Mouse (Mus musculus) neutrophil, adult 5-6 weeks (primary cell): Measurements from ENCODE around the gene Ift140. TPM values are rescaled to one million over a fixed set of nuclear protein-coding genes. Genes with fewer than 3 reads are reported as not detected.
A peak's percentile ranks its signal among the peaks of the same experiment; 100 is the strongest.

Source experiments
- ATAC-seq: fragments of 151-379, 151-347 bp; 2 replicates; pipeline ENCODE4 v1.8.0; 2017; ENCODE audit warnings: mild to moderate bottlenecking, moderate TSS enrichment; ENCODE audit not compliant: insufficient number of reproducible peaks, poor library complexity, low FRiP score, severe bottlenecking; ENCODE audit errors: extremely low read depth
- total RNA-seq: library from RNA; stranded (forward); fragments of 200-1000 nt; gene quantifications from 2 replicates; pipeline ENCODE4 v1.2.3, GENCODE M21; 2017

Gene Ift140
- total RNA-seq = 40.9 and 48.3 TPM in 2 replicates

DNA sequence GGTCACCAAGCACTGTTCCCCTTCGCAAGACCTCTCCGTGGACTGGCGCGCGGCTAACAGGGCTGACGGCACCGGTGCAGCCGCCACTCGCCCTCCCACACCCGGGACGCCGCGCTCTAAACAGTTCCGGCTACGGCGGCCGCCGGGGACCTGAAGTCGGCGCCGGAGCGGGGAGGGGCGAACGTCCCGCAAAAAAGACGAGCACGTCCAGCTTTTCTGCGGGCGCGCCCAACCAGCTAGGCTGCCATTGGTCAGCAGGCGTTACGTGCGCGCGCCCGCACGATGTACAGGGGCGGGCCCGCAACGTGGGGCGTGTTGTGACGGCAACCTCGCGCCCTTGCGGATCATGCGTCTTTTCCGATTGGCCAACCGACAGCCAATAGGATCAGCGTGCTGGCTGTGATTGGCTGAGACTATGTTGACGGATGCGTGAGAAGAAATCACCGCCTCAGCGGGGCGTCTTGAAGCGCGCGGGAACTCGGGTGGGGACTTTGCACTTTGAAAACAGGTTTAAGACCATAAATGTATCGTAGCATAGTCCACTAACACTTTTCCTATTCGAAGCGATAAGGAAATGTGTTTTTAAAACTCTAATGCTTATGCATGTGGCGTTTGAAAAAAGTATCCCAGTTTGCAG lies at the start of gene Ift140, which contains the start of gene Cramp1l:
TSS of gene Ift140 (plus strand) at position 431 of the 637 bp plus-strand sequence.
TSS of gene Cramp1l (minus strand) at position 134 of the 637 bp plus-strand sequence.
- peak; percentile 91 for ATAC-seq

DNA sequence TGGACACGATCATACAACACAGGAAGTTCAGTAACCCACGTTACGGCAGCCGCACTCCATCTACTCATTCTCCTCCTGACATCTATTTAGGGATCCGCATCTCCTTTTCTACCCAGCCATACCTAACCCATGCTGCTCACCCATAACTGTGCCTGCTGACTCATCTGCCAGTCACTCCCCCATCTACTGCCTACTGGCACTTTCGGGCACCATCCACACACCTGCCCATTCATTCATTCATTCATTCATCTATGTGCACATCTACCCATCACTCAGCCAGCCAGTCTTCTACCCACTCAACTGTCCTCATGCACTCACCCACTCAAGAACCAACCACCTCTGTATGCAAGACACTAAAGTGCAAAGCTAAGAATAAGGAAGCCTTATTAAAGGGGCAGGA lies 28.7 kb upstream of the Ift140 start:
- no peak for ATAC-seq

DNA sequence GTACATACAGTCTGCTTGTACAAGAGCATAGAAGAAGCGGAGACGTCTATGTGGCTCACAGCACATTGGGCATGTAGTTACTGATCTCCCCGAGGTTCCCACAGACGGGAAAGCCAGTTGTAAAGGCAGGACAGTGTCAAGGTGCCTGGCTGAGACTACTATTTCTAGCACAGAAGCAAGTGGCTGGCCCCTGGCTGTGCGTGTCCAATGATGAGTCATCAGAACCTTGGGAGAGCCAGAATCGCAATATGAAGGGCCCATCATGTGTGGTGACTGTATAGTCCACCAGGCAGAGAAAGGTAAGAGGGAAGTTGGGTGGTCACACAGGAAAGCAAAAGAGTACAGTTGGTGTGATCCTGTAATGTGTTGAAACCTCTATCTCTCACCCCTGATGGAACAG lies 21.2 kb upstream of the Ift140 start:
- no peak for ATAC-seq

DNA sequence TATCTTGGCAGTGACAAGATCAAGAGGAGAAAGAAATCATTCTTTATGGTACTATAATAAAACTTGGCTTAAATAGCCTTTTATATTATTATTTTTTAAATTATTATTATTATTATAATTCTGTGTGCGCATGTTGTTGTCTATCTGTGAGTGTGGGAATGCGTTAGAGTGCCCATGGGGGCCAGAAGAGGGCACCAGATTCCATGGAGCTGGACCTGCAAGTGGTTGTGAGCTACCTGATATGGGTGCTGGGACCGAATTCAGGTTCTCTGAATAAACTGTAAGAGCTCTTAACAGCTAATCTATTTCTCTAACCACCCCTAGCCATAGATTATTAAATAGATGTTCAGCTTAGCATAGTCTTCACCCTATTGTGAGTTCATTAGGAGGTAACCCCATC lies 10.8 kb upstream of the Ift140 start:
- no peak for ATAC-seq

DNA sequence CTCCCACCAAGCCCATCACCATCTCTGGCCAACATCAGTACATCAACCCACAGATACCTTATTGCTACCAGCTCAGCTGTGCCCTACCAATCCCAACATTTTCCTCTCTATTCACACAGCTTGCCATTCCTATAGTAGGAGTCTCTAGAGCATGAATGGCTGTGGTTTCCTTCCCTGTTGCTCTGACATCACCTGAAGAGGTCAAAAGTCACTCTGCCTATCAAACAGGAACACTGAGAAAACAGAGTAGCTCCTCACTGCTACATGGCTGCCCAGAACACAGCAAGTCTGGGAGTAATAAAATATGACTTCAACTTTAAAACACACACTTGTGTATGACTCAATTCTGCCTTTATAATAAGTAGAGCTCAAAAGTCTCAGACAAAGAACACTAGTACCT lies 8.4 kb upstream of the Ift140 start:
- no peak for ATAC-seq

DNA sequence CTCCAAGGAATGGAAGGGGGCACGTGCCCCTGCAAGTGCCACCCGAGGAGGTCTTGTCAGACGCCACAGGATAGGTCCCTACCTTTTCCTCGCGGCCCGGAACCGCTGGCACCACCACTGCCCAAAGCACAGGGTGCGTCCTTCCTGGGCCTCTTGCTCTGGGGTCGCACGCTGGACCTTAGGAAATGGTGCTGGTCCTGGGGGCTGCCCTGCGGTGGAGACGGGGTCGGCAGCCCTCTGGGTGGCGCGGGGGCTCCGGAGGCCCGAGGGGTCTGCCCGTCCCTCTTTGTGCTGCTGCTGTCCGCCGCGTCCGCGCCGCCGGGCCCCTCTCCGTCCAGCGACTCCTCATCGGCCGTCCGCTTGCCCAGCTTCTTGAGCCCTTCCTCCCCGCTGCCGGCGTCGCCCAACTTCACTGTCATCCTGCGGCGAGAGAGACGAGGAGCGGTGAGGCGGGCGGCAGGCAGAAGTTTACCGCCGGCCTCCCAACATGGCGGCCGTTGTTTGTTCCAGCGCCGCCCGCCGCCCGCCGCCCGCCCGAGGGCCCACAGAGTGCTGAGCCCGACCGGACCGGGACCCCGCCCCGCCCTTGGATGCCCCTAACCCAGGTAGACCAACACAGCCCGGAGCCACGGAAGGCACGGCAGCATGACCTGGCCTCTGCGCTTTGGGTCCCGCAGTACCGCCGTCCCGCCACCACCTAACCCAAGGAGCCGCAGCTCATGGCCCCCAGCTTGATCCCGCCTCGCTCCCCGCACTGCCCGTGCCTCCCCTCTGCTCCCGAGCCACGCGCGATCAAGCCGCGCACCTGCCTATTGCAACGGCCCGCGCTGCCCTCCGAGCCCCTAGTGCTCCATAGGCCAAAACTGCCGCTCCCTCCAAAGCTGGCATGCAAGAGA lies 2.0 kb upstream of the Ift140 start:
- 0 out of 2 replicates have a peak, but pooled peaks have one; percentile 6 for ATAC-seq

DNA sequence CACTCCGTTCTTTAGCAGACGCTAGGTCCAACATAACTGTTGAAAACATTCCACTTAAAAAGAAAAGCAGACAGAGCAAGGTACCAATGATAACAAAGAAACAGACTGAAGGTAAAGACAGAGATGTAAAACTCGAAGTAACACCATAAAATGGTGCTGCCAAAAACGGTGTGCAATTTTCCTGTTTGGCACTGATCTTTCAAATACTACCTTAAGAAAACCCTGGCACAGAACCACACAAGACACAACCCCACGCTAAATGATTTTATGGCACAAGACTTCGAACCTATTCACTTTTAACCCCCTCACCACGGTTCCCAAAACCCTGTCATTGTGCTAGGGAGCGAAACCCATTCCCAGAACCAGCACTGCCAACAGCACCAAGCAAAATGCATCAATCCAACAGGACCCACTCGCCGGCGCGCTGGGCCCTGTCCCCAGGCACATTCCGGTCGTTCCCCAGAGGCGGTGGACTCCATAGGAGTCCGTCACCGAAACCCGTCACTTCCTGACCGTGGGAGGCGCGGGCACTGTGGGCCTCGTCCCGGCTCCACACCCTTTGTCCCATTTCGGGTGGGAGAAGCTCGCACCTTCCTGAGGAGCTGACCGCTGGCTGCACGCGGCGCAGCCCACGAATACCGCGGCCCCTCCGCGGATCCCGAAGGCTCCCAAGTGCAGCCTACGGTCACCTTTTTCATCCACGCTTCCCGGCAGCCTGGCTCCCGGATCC lies 879 bp upstream of the Ift140 start:
- no peak for ATAC-seq

DNA sequence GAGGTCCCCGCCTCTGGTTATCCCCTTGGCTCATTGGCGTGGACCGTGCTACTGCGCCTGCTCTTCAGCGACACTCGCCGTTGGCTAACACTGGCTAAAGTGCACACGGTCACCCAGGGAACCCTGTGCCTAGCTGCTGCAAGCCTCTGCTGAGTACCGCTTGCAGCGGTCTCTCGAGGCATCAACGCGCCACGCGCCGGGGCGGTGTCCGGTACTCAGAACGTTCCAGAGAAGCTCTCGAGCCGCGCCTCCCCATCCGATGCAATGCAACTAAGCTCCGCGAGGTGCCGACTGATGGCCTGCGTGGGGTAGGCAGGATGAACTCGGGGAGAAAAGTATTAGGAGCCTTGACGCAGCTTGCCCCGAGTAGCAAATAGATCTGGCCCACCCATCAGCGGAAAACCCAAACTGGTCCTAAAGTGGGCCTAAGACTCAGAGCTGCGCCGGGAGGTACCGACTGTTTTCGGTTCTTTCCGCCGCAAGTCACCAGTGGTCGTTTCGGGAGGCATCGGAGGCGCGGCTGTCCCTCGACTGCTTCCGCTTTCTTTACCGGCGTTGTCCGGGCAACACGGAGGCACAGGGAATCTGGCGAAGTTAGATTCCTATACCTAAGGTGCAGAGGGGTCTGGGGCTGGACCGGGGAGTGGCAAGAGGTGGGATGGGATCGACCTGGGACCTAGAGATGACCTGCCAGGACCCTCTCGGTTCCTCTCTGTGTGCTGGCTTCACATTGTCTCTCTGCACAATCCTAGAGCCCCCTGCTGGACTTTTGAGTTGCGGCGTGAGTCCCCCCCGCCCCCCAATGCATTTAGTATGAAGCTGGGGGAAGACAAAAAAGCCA lies 627 bp downstream of the Ift140 start:
- peak; percentile 18; the same call in 1 of the 2 replicates for ATAC-seq

DNA sequence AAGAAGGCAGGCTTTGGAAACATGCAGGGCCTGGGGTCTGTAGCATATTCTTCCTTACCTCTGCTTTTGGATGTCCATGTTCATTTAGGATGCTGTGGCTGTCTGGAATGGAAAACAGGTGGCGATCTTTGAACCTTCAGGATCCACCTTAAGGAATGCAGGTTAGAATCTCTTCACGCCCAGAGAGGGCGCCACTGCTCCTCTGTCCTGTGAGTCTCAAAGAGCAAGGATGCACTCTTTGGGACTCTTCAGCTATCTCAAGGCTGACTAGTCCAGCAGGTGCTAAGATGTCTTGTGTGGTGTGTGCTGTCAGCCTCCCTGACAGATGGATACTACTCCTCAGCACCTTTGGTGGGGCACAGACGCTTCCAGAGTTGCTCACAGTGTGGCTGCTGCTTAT lies 20.3 kb downstream of the Ift140 start:
- peak; percentile 56; the same call in 1 of the 2 replicates for ATAC-seq

DNA sequence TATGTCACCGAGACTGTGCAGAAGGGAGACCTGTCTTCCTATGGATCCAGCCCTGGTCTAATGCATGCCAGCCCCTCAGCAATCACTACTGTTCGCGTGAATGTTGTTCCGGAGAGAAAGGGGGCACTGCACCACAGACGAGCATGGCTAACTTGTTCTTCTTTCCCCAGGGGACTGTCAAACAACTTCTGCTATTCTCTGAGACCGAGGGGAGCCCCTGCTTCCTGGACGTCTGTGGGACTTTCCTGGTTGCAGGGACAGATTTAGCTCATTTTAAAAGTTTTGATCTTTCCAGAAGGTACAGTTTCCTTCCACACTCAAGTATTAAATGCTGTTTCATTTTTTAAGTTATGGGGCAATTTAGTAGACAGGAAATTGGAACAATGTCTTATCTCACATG lies 29.0 kb downstream of the Ift140 start:
- peak; percentile 76 for ATAC-seq

DNA sequence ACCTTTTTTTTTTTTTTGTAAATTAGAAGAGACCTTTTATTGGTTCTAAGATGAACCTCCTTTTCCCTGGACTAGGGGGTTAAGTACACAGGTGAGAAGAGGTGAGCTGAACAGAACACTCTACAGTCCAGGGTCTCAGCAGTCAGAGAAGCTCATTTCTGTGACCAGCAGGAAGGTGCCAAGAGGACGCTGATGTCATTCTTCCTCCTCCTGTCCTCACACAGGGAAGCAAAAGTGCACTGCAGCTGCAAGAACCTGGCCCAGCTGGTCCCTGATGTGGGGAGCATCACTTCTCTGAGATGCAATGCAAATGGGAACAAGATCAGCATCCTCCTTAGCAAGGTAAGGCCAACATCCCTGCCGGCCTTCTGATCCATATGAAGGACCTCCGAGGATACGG lies 29.4 kb downstream of the Ift140 start:
- peak; percentile 10; the same call in 1 of the 2 replicates for ATAC-seq

DNA sequence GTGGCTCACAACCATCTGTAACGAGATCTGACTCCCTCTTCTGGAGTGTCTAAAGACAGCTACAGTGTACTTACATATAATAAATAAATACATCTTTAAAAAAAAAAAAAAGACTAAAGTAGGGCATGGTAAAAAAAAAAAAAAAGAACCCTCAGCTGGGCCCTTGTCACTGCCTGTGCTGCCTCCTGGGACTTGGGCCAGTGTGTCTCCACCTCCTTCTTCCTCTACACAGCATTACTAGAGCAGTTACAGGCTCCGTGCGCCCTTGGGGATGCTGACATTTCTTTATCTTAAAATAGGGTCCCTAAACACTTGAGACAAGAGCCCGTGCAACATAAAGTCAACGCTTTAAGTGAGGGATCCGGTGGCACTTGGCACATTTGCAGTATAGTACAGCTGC lies 31.3 kb downstream of the Ift140 start:
- ATAC-seq = 0 out of 2 replicates have a peak, but pooled peaks have one; percentile 29

DNA sequence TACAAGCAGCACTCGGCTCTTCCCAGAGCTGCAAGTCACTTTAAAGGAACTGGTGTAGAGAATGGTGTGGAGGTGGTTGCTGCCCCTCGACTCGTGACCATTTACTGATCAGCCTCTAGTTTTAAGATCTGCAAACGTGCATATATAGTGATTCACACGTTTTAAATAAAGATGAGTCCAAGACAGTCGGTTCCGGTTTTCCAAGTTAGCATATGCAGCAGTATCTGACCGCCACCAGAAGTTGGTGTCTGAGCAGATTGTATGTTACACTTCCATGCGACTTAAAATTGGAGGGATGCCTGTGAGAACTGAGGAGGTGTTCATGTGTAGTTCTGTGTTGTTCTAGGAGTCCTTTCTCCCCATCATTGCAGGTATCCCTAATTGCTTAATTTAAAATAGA lies 37.4 kb downstream of the Ift140 start:
- ATAC-seq = no peak

DNA sequence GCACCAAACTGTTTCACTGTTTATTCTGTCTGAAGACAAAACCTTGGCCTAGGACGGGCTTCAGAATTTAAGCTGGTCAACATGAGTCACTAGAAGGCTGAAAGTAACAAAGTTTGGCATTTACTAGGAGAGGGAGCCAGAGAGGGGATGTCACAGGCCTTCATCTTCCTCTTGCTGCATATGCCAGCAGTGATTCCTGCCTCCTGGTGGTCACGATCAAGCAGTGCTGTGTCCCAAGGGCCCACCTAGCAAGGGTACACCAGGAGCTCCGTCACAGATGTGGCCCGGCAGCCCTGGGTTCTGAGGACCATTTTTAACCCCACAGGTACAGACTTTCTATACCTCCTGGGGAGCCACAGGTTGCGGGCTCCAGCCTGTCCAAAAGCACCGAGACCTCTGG lies 41.2 kb downstream of the Ift140 start:
- ATAC-seq = no peak

DNA sequence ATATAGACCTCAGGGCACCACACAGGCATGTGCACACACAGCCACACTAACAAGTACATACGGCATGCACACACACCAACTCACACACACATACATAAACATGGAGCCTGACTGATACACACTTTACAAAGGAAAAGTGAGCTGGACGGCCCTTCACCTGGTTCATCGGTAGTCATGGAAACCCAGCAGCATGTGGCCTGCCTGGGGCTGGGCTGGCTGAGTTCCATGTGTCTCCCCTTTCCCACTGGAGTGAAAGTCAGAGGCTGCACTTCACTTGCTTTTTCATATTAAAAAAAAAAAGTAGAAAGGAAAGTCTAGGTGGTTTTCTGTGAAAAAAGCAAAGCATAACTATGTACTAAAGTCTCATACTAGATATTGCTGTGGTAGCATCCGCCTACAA lies 47.4 kb downstream of the Ift140 start:
- ATAC-seq = no peak

DNA sequence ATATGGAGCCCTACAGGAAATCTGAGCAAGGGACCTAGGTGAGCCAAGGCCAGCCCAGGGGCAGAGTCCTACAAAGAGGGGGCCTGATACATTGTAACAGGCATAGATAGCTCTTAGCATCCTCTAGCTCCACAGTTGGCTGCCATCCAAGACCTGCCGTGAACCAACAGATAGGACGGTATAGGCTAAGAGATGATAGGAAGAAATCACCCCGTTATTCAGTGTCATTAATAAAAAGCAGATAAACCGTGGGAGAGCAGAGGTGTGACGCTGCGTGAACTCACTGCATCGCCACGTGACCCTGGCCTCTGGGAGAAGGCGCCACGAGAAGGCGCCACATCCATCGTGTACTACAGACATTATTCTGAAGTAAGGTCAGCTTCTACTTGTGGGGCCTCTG lies 48.0 kb downstream of the Ift140 start:
- ATAC-seq = no peak

DNA sequence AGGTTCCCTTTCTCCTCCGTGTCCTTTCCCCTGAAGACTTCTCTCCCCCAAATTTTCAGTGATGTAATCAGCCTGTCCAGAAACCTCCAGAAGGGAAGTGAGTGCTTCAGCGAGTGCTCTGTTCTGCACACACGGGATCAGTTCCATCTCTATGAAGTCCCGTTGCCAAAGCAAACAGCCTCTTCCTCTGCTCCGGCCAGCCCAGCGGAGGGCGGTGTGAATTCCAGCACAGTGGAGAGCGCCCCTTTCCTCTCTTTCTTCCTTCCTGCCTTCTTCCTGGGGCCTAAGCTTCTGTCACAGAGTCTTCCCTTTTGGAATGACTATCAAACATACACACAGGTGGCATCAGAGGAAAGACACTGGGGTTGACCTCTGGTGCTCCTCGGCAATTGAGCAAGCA lies 48.5 kb downstream of the Ift140 start:
- ATAC-seq = no peak

DNA sequence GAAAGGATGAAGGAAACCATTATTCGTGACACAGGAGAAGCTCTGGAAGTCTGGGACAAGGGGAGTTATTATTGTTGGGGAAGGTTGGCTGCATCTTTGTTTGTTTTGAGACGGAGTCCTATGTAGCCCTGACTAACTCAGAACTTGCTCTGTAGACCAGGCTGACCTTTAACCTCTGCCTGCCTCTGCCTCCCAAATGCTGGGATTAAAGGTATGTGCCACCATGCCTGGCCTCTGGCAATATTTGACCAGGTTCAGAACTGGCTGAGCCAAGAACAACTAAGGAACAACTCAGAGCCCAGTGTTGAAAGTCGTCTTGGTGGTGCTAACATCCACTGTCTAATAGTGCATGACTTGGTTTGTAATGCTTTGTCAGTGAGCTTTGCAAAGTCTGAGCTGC lies 49.3 kb downstream of the Ift140 start:
- no peak for ATAC-seq

DNA sequence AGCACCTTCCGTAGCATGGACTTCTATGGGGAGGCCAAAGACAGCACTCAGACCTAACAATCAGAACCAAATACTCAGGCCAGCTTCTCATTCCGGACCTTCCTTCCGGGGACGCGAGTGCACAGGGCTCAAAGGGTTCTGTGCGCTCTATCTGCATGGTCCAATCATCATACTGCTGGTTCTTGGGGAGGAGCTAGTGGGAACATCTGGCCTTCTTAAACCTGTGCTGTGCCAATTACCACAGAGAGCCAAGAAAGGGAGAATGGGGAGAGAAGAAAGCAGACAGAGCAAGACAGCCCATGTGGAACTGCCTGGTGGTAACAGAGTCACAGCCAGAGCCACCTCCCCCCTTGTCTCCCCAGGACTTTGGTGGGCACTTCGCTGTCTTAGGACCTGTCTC lies 50.7 kb downstream of the Ift140 start:
- ATAC-seq = no peak
